Mouse (Mus musculus) 3134 (cell line): ENCODE data around the gene Pla2g2f.

Experiments used
- DNase-seq: peaks from one replicate; pipeline ENCODE4 v3.0.0-alpha.2; 2011; ENCODE audit warnings: low spot score; ENCODE audit not compliant: insufficient read length; ENCODE audit errors: extremely low read depth

Pla2g2f gene

GRCm38 (mm10) chr4:138757416-138757815 is at the start of gene Pla2g2f:
Gene Pla2g2f, minus strand, starts transcription at chr4:138757626.
- DNase-seq, result no peak

- DNase-seq, result peak; percentile 57
Measured at GRCm38 (mm10) chr4:138806920-138807541, 49.6 kb upstream of the Pla2g2f start.

GRCm38 (mm10) chr4:138806160-138806559 is 48.7 kb upstream of the Pla2g2f start:
- DNase-seq, result no peak

- no peak for DNase-seq
Measured at GRCm38 (mm10) chr4:138805248-138805647, 47.8 kb upstream of the Pla2g2f start.

- DNase-seq, result no peak
Measured at GRCm38 (mm10) chr4:138802917-138803316, 45.5 kb upstream of the Pla2g2f start.

GRCm38 (mm10) chr4:138801631-138802030 is 44.2 kb upstream of the Pla2g2f start:
- DNase-seq, result no peak

GRCm38 (mm10) chr4:138800134-138800744 is 42.8 kb upstream of the Pla2g2f start:
- DNase-seq, result no peak

GRCm38 (mm10) chr4:138797217-138797570 is 39.8 kb upstream of the Pla2g2f start:
- no peak for DNase-seq

GRCm38 (mm10) chr4:138796513-138797216 is 39.2 kb upstream of the Pla2g2f start:
- DNase-seq, result no peak

GRCm38 (mm10) chr4:138794344-138794743 is 36.9 kb upstream of the Pla2g2f start:
- no peak for DNase-seq

- no peak for DNase-seq
Measured at GRCm38 (mm10) chr4:138793276-138793675, 35.9 kb upstream of the Pla2g2f start.

GRCm38 (mm10) chr4:138792599-138792998 is 35.2 kb upstream of the Pla2g2f start:
- DNase-seq, result no peak

GRCm38 (mm10) chr4:138791452-138791851 is 34.0 kb upstream of the Pla2g2f start:
- DNase-seq, result no peak

- no peak for DNase-seq
Measured at GRCm38 (mm10) chr4:138788381-138788780, 31.0 kb upstream of the Pla2g2f start.

- no peak for DNase-seq
Measured at GRCm38 (mm10) chr4:138786141-138786540, 28.7 kb upstream of the Pla2g2f start.

GRCm38 (mm10) chr4:138785721-138786120 is 28.3 kb upstream of the Pla2g2f start:
- no peak for DNase-seq

GRCm38 (mm10) chr4:138782098-138782497 is 24.7 kb upstream of the Pla2g2f start:
- DNase-seq, result peak; percentile 18

GRCm38 (mm10) chr4:138780300-138780699 is 22.9 kb upstream of the Pla2g2f start:
- DNase-seq, result no peak

- no peak for DNase-seq
Measured at GRCm38 (mm10) chr4:138777417-138778407, 20.3 kb upstream of the Pla2g2f start.

GRCm38 (mm10) chr4:138775435-138775834 is 18.0 kb upstream of the Pla2g2f start, which contains the start of gene Pla2g2d:
Gene Pla2g2d, plus strand, starts transcription at chr4:138775735.
- no peak for DNase-seq

GRCm38 (mm10) chr4:138772386-138772785 is 15.0 kb upstream of the Pla2g2f start:
- DNase-seq, result no peak
